Mouse (Mus musculus) midbrain, postnatal 0 days (tissue): ENCODE measurements at regions not wholly inside any gene's neighbourhood (a gene's known extent, or its start where the extent isn't known, plus 50 kb on each side); places are given as distances from the start of the nearest gene placed in this dataset.
"Not testable (repeated sequence)": the region's sequence is repeated elsewhere in the genome, so short reads cannot be mapped to it uniquely, and the experiment has no call there.

Source experiments
- ATAC-seq: fragments of 200-750 bp; cut with Nextera tagmentation; 2 replicates; pipeline ENCODE4 v1.8.0; 2017; ENCODE audit warnings: moderate number of reproducible peaks, mild to moderate bottlenecking, moderate TSS enrichment, moderate library complexity; ENCODE audit not compliant: low FRiP score
- DNase-seq: peaks from one replicate; pipeline ENCODE4 v3.0.0-alpha.2; 2015; ENCODE audit warnings: low spot score
- H3K27ac ChIP-seq: fragments of 300-500 bp; sonication (generic); 2 replicates; pipeline ENCODE4 v1.5.1; 2014; ENCODE audit warnings: low read depth, mild to moderate bottlenecking, low read length, mixed read lengths
- H3K27me3 ChIP-seq: fragments of 300-500 bp; sonication (generic); 2 replicates; pipeline ENCODE4 v1.6.1; 2014; ENCODE audit warnings: low read length, control low read depth, mixed read lengths; ENCODE audit not compliant: insufficient read depth
- H3K36me3 ChIP-seq: fragments of 300-500 bp; sonication (generic); 2 replicates; pipeline ENCODE4 v1.6.1; 2014; ENCODE audit warnings: low read length, control low read depth, mixed read lengths; ENCODE audit not compliant: insufficient read depth
- H3K4me1 ChIP-seq: fragments of 300-500 bp; sonication (generic); 2 replicates; pipeline ENCODE4 v1.6.1; 2014; ENCODE audit warnings: mild to moderate bottlenecking, control low read depth, antibody characterized with exemption, low read length, mixed read lengths; ENCODE audit not compliant: insufficient read depth
- H3K4me2 ChIP-seq: fragments of 300-500 bp; sonication (generic); 2 replicates; pipeline ENCODE4 v1.6.1; 2014; ENCODE audit warnings: low read depth, mild to moderate bottlenecking, low read length, mixed read lengths; ENCODE audit not compliant: poor library complexity, severe bottlenecking
- H3K4me3 ChIP-seq: fragments of 300-500 bp; sonication (generic); 2 replicates; pipeline ENCODE4 v1.5.1; 2014; ENCODE audit warnings: low read depth, mild to moderate bottlenecking, low read length, moderate library complexity
- H3K9ac ChIP-seq: fragments of 300-500 bp; sonication (generic); replicated peaks from 2 replicates; pipeline ENCODE4 v1.6.1; 2014; ENCODE audit warnings: mild to moderate bottlenecking, low read length, moderate library complexity, mixed read lengths; ENCODE audit not compliant: poor library complexity, severe bottlenecking
- H3K9me3 ChIP-seq: fragments of 300-500 bp; sonication (generic); 2 replicates; pipeline ENCODE4 v1.6.1; 2016; ENCODE audit warnings: low read length, control low read depth
- CTCF ChIP-seq: IDR thresholded peaks from 2 replicates; pipeline ENCODE4 v1.5.1; 2016; ENCODE audit warnings: antibody characterized with exemption, mild to moderate bottlenecking
- WGBS: fragments of 180-500 bp; shearing (Covaris S2); extraction: QIAGEN DNeasy Blood & Tissue Kit; methylation state at CpG from one replicate; pipeline ENCODE4 v1.1.7; 2014; 5-methylcytosine and 5-hydroxymethylcytosine counted together

DNA sequence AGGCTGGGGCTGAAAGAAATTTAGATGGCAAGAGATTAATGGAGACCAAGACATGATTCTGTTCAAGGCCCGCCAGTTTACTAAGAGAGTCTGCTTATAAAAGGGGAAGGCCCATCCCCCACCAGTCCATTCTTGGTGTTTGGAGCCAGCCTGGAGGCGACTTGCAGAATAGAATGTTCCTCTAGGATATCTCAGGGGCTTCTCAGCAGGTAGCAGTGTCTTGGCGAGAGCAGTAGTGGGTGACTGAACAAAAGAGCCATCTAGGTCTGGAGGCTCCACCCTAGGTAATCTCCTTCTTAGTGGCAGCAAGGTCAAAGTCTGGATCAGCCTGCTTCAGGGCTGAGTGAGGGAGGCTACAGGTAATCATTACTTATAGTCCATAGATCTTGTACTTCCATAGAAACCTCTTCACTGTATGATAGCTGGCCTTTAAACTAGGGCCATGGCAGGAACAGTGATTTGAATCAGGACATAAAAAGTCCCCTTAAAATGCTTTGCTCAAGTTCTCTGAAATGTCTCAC lies 166.0 kb upstream of the Gm5538 start:
- H3K27me3 ChIP-seq, DNase-seq, H3K4me2 ChIP-seq, H3K9ac ChIP-seq, H3K4me3 ChIP-seq, H3K9me3 ChIP-seq, H3K4me1 ChIP-seq, ATAC-seq, H3K36me3 ChIP-seq, H3K27ac ChIP-seq: not testable (repeated sequence)
- 36% methylated on average over 3 of the region's 3 CpGs for WGBS

DNA sequence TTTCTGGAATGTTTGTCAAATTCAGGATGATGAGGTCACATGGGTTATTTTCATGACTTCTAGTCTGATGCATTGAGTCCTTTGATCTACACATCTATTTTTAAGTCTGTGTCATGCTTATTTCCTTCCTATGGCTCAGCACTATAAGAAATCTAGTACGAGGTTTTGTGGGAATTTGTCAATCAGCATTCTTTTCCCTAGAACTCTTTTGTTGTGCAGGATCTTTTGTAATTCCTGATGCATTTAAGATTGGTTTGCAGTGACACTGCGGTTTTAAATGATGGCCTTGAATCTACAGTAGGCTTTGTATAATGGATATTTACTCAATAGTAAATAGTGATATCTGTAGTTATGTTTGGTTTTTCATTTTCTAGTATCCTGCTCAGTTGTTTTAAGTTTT lies 187.0 kb upstream of the Gm5538 start:
- no peak for TF ChIP-seq CTCF
- Histone ChIP-seq H3K9ac (no peak overlapping the region), H3K4me3 (no peak overlapping the region), H3K36me3 (no peaks in the 10 kb centered on the region), H3K4me1 (no peaks in the 10 kb centered on the region), H3K27me3 (no peaks in the 10 kb centered on the region), H3K9me3 (no peaks in the 10 kb centered on the region), H3K4me2 (no peak overlapping the region), H3K27ac (no peak overlapping the region)
- no peak for DNase-seq
- no peak for ATAC-seq
- 35% methylated on average over 2 of the region's 2 CpGs for WGBS

DNA sequence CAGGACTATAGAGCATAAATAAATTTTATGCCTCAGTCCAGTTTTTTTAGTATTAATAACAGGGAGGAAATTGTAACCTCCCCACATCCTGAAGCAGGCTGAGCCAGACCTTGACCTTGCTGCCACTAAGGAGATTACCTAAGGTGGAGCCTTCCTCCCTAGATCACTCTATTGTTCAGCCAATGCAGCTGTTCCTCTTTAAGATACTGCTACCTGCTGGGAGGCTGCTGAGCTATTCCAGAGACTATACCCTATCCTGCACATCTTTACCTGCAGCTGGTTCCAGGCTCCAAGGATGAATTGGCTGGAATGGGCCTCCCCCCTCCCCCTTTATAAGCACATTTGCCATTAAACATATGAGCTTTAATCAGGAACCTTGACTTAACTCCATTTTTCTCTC lies 189.0 kb upstream of the Gm5538 start:
- H3K27me3 ChIP-seq, H3K9me3 ChIP-seq, DNase-seq, H3K4me3 ChIP-seq, H3K4me1 ChIP-seq, H3K36me3 ChIP-seq, H3K27ac ChIP-seq, H3K9ac ChIP-seq, ATAC-seq, H3K4me2 ChIP-seq: not testable (repeated sequence)

DNA sequence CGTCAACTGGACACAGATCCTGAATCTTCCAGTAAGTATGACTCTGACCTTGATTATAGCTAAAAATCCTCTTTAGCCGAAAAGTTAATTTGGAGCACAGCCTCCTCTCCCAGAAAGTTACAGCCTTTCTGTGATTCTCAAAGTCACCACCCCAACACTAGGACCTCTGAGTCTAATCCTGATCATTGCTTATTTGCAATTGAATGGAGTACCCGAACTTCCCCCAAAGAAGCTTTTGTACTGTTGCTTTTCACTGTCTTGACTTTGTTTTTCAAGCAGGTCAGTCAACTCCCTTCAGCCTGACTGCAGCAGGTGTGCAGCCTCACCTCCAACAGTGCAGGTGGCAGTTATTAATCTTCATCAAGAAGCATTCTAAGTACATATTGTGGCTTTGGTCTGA lies 189.7 kb upstream of the Gm5538 start:
- H3K27ac ChIP-seq, H3K27me3 ChIP-seq, H3K9me3 ChIP-seq, H3K4me2 ChIP-seq, DNase-seq, H3K4me1 ChIP-seq, H3K36me3 ChIP-seq, H3K9ac ChIP-seq, ATAC-seq, H3K4me3 ChIP-seq: not testable (repeated sequence)
- WGBS: 64% methylated on average over 3 of the region's 3 CpGs

DNA sequence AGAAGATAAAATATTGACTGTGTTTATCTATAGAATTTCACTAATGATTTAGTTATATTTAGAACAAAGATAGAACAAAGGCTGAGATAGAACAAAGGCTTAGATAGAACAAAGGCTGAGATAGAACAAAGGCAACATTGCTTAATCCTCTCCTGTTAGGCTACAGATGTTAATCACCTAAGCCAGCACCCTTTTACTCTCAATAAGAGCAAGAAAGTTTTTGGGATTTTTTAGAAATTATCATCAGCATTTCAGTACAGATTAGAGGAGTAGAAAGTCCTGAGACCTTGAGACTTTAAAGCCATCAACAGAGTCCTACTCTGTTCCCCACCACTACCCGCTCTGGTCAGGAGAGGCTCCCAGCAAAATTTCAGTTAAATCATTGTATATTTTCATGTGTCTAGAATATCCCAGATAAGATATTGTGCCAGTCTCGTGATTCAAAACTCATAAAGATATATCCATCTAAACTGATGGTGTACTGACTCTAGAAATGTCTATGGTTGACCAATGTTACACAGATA lies 187.2 kb upstream of the Igsf10 start:
- H3K4me2 ChIP-seq: no peak overlapping the region
- WGBS: 88% methylated on average over 2 of the region's 2 CpGs
- DNase-seq (no peak), ATAC-seq (no peak)
- H3K4me1 ChIP-seq: no peaks in the 10 kb centered on the region
- no peaks in the 10 kb centered on the region for H3K27me3 ChIP-seq
- H3K4me3 ChIP-seq: no peak overlapping the region
- H3K36me3 ChIP-seq: no peaks in the 10 kb centered on the region
- H3K9ac ChIP-seq: no peak overlapping the region
- H3K27ac ChIP-seq: no peak overlapping the region
- TF ChIP-seq CTCF: no peak
- no peaks in the 10 kb centered on the region for H3K9me3 ChIP-seq

DNA sequence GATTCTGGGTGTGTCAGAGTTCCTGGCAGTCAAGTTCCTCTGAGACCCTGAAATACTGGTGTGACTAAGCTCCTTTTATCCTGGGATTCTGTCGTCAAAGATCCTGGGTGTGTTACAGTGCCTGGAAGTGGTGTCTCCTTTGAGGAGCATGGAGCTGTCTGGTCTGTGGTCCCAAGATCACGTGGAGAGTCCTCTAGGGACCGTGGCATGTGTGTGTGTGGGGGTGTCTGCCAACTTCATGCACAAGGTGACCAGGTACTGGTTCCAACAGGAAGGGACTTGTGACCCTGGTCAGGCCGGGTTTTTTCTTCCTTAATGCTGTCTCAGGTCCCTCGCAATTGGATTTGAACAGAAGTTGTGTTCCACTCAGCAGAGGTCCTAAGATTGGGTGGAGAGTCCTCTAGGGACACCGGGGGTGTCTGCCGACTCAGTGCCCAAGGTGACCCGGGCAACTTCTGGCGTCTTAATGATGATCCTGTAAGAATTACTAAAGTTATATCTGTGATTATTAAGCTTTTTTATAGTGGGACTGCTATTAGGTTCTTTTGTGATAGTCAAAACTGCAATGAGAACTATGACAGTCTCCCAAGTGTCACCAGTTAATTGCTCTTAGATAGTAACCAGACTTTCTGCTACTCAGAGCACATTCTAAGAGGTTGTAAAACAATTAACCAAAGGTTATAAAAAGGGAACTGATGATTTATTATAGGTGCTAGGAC lies 186.6 kb upstream of the Igsf10 start:
- H3K27me3 ChIP-seq: no peaks in the 10 kb centered on the region
- ATAC-seq: no peak
- no peak overlapping the region for H3K9ac ChIP-seq
- DNase-seq: no peak
- 91% methylated on average over 9 of the region's 9 CpGs for WGBS
- no peaks in the 10 kb centered on the region for H3K36me3 ChIP-seq
- TF ChIP-seq CTCF: no peak
- no peak overlapping the region for H3K4me2 ChIP-seq
- no peak overlapping the region for H3K27ac ChIP-seq
- H3K4me1 ChIP-seq: no peaks in the 10 kb centered on the region
- H3K9me3 ChIP-seq: no peaks in the 10 kb centered on the region
- no peak overlapping the region for H3K4me3 ChIP-seq
